Mouse (Mus musculus): ENCODE data around the gene Cxcl5. TPM values are rescaled to one million over a fixed set of nuclear protein-coding genes. Genes with fewer than 3 reads are reported as not detected.

Gene Cxcl5
- polyA plus RNA-seq, 1 experiment from 2014 or later, result 0.71 TPM

DNA sequence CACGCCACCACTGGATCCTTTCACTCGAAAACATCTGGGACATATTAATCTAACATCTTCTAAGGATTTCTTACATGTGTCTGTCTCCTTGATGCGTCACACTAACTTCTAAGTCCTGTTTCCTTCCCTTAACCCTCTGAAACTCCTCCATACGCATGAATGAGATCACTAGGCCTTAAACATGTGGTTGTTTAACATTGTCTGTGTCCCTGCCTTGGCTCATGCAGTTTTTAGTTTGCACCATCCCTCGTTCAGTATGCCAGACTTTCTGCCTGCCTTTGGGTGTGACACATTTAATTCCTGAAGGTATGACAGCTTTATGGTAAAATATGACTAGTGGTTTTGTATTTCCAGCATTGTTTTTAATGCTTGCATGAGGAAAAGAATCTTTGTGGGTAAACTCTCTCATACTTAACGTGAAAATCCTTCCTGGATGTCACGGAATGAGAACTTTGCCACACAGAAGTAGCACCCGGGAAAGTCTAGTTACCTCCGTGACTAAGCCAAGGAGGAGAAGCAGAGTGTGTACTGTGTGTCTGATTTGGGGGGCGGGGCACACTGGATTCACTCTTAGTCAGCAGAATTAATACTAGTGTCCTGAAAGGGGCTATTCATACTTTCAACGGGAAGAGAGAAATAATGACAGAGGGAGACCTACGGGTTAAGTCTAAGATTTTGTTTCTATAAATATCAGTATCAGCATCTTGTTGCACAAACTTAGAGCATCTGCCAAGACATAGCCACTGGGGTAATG is 4.9 kb downstream of the Cxcl5 start:
- H3K27ac ChIP-seq, result no peak overlapping the region
- H3K4me2 ChIP-seq (replicated peaks), result no peak overlapping the region
- H3K4me3 ChIP-seq, result no peak overlapping the region
- H3K4me1 ChIP-seq, result peaks cover 6% of the 10 kb centered on the region
- H3K27me3 ChIP-seq, result peaks cover 32% of the 10 kb centered on the region
- H3K36me3 ChIP-seq, result no peaks in the 10 kb centered on the region
- no peak overlapping the region for H3K9ac ChIP-seq
- WGBS, result 63% methylated on average over 12 of the region's 12 CpGs
- no peak for ATAC-seq (ENCODE audit: low FRiP score, low read depth)
- no peaks in the 10 kb centered on the region for H3K9me3 ChIP-seq

DNA sequence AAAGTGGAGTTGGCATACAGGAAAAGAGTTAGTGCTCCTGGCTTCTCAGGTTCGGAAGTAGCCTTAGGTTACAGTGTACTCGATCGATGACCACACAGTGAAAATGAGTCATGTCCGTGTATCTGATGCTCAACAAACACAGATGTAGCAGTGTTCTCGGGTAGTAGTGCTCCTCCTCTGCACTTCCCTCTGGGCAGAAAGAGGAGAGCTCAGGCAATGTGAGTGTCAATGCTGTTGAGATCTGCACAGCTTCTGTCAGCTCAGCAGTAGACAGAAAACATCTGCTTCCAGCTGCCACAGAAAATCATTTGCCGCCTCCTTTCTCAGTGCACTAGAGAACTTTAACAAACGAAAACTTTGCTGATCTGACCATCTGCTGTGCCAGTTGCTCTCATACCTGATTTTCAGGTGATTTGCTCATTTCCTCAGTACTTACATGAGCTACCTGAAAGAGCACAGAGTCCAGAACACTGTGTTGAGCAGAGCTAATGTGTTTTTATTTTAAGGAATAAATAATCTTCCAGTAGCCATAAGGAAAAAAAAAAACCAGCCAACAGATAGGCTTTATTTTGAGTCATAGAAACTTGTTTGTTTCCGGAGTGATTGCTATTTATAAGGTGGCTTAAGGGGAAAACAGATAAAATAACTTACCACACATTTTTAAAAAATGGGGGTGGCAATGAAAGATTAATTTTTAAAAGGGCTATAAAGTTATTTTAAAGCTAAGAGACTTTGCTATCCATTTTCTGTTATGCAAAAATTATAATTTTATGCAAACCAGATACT is 6.9 kb downstream of the Cxcl5 start:
- no peak overlapping the region for H3K9ac ChIP-seq
- no peak for ATAC-seq (ENCODE audit: low FRiP score, low read depth)
- no peak overlapping the region for H3K4me2 ChIP-seq (replicated peaks)
- H3K4me1 ChIP-seq, result peaks cover 2% of the 10 kb centered on the region; the same call in 1 of the 2 replicates
- no peaks in the 10 kb centered on the region for H3K36me3 ChIP-seq
- H3K4me3 ChIP-seq, result no peak overlapping the region
- 55% methylated on average over 8 of the region's 8 CpGs for WGBS
- H3K27ac ChIP-seq, result no peak overlapping the region
- H3K27me3 ChIP-seq, result peaks cover 23% of the 10 kb centered on the region
- no peaks in the 10 kb centered on the region for H3K9me3 ChIP-seq

- no peaks in the 10 kb centered on the region for H3K9me3 ChIP-seq
- no peaks in the 10 kb centered on the region for H3K36me3 ChIP-seq
- no peak within 1 kb of the TSS for H3K4me3 ChIP-seq
- no peak within 1 kb of the TSS for H3K27ac ChIP-seq
- 52% methylated on average over 3 of the region's 3 CpGs for WGBS
- peaks cover 6% of the 10 kb centered on the region; the same call in 1 of the 2 replicates for H3K4me1 ChIP-seq
- H3K27me3 ChIP-seq, result peaks cover 22% of the 10 kb centered on the region
- no peak for ATAC-seq (ENCODE audit: low FRiP score, low read depth)
- H3K9ac ChIP-seq, result no peak within 1 kb of the TSS
- no peak within 1 kb of the TSS for H3K4me2 ChIP-seq (replicated peaks)
Observed at GRCm38 (mm10) chr5:90768218-90768617, 9.1 kb downstream of the Cxcl5 start, which contains the start of gene Ppbp. Ppbp (plus strand) TSS chr5:90768518.

DNA sequence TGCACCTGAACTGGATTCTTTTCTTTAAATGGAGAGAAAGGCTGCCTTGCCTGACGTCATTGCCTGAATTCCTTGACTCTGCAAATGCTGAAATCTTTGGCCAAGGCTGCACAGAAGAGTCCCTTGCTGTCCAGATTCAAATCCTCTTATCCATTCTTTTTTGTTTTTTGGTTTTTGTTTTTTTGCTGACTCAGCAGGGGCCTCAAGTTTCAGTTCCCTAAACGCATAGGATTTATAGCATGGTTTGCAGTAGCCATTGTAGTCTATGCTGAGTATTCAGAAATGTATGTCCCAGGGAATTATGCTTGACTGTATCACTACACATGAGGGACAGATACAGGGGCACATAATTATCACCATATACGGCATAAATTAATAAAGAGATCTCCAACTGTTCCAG is 12.2 kb downstream of the Cxcl5 start:
- Histone ChIP-seq H3K36me3 (no peaks in the 10 kb centered on the region), H3K4me3 (no peak overlapping the region), H3K9me3 (no peaks in the 10 kb centered on the region), H3K27me3 (peaks cover 16% of the 10 kb centered on the region), H3K9ac (no peak overlapping the region), H3K4me1 (peaks cover 6% of the 10 kb centered on the region; the same call in 1 of the 2 replicates), H3K27ac (no peak overlapping the region), H3K4me2 (replicated peaks) (no peak overlapping the region)
- WGBS, result 60% methylated on average over 3 of the region's 3 CpGs
- no peak for ATAC-seq (ENCODE audit: low FRiP score, low read depth)

GRCm38 (mm10) chr5:90771880-90772653 is 12.9 kb downstream of the Cxcl5 start, which contains the start of gene Pf4:
Pf4 (plus strand) TSS chr5:90772435.
- Histone ChIP-seq H3K4me1 (peaks cover 6% of the 10 kb centered on the region; the same call in 1 of the 2 replicates), H3K36me3 (no peaks in the 10 kb centered on the region), H3K4me2 (replicated peaks) (no peak within 1 kb of the TSS), H3K27me3 (peaks cover 16% of the 10 kb centered on the region), H3K4me3 (no peak within 1 kb of the TSS), H3K9ac (no peak within 1 kb of the TSS), H3K27ac (no peak within 1 kb of the TSS), H3K9me3 (no peaks in the 10 kb centered on the region)
- WGBS, result 87% methylated on average over 16 of the region's 16 CpGs
- ATAC-seq (ENCODE audit: low FRiP score, low read depth), result no peak

DNA sequence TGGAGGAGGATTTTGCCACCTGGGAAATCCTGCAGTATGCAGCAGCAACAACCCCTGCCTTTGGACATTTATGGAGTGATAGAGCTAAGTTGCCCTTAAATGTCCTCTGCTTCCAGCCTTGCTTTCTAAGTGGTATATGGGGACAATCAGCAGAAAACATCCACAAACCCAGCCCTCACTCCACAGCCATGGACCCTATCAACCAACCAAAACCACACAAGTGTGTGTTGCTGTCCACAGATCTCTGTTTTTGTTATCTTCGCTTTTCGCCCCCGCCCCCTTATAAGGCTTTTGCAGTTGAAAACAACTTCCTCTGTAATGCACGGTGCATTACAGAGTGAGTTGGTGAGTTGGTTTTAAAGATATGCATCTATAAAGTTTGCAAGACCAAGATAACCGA is 16.4 kb downstream of the Cxcl5 start:
- WGBS, result 88% methylated on average over 5 of the region's 5 CpGs
- Histone ChIP-seq H3K27me3 (0 out of 2 replicates have a peak, but pooled peaks cover 4% of the 10 kb centered on the region), H3K36me3 (no peaks in the 10 kb centered on the region), H3K4me3 (no peak overlapping the region), H3K9me3 (no peaks in the 10 kb centered on the region), H3K4me2 (replicated peaks) (no peak overlapping the region), H3K9ac (no peak overlapping the region), H3K4me1 (peaks cover 6% of the 10 kb centered on the region; the same call in 1 of the 2 replicates), H3K27ac (no peak overlapping the region)
- ATAC-seq (ENCODE audit: low FRiP score, low read depth), result no peak

DNA sequence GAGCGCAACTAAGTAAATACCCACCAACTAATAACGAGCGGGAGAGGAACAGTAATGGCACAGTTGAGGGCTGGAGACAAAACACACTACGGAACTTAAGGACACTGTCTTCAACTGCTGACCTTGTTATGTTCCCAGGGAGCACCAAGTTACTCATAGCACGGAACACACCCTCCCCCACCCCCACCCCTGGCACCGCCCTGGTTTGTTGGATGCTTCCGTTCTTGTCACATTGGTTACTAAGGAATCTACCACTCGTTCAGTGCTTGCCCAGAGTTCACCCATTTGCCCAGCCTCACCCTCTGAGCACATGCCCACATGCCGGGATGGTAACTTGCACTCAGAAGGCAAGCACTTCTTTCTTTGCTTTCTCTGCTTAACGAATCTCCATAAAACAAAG is 18.5 kb downstream of the Cxcl5 start:
- 74% methylated on average over 10 of the region's 10 CpGs for WGBS
- no peaks in the 10 kb centered on the region for H3K4me1 ChIP-seq
- 0 out of 2 replicates have a peak, but pooled peaks cover 3% of the 10 kb centered on the region for H3K27me3 ChIP-seq
- ATAC-seq (ENCODE audit: low FRiP score, low read depth), result no peak
- H3K4me2 ChIP-seq (replicated peaks), result no peak overlapping the region
- H3K4me3 ChIP-seq, result no peak overlapping the region
- H3K27ac ChIP-seq, result no peak overlapping the region
- no peak overlapping the region for H3K9ac ChIP-seq
- H3K36me3 ChIP-seq, result no peaks in the 10 kb centered on the region
- H3K9me3 ChIP-seq, result no peaks in the 10 kb centered on the region

DNA sequence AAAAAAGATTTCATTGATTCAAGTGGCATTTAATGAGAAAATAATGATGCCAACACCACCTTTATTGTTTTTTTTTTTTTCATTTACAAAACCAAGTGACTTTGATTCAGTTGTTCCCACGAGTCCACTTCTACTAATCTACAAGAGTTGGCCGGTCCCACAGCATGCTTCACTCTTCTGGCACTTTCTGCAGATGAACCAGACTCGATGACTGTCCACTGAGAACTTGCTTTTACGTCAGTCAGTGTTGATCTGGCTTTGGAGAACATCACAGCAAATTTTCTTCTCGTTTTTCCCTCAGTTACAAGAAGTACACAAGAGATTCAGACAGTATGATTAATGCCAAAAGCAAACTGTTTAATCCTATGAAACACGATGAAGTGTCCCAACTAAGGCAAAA is 19.7 kb downstream of the Cxcl5 start:
- H3K36me3 ChIP-seq, result no peaks in the 10 kb centered on the region
- no peak for ATAC-seq (ENCODE audit: low FRiP score, low read depth)
- no peak overlapping the region for H3K4me3 ChIP-seq
- H3K27ac ChIP-seq, result no peak overlapping the region
- H3K4me1 ChIP-seq, result no peaks in the 10 kb centered on the region
- 72% methylated on average over 6 of the region's 6 CpGs for WGBS
- H3K27me3 ChIP-seq, result no peaks in the 10 kb centered on the region
- no peak overlapping the region for H3K9ac ChIP-seq
- H3K4me2 ChIP-seq (replicated peaks), result no peak overlapping the region
- no peaks in the 10 kb centered on the region for H3K9me3 ChIP-seq

DNA sequence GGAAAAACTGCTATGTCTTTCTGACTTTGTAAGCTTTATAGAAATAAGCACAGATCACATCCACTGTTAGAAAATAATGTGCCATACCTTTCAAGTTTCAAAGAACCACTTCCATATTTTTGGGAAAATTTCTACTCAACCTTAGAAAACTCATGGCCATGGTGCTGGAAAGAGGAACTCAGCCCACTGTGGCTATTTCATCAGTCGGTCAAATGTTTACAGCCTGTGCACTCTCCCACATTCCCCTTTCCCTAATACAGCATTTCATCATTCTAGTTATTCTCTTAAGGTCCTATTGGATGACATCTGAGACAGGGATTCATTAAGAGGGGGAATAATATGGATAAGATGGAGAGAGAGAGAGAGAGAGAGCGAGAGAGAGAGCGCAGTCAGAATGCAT is 24.5 kb downstream of the Cxcl5 start:
- Histone ChIP-seq H3K4me2 (replicated peaks) (no peak overlapping the region), H3K36me3 (no peaks in the 10 kb centered on the region), H3K27me3 (peaks cover 8% of the 10 kb centered on the region), H3K27ac (no peak overlapping the region), H3K4me3 (no peak overlapping the region), H3K9ac (no peak overlapping the region), H3K4me1 (peaks cover 4% of the 10 kb centered on the region; the same call in 1 of the 2 replicates), H3K9me3 (no peaks in the 10 kb centered on the region)
- ATAC-seq (ENCODE audit: low FRiP score, low read depth), result no peak
- 82% methylated on average over 3 of the region's 3 CpGs for WGBS

GRCm38 (mm10) chr5:90785659-90786588 is 26.8 kb downstream of the Cxcl5 start, which contains the start of gene Cxcl3:
Cxcl3 (plus strand) TSS chr5:90786103.
- peak within 1 kb of the TSS; percentile 67 for H3K4me2 ChIP-seq (replicated peaks)
- no peaks in the 10 kb centered on the region for H3K9me3 ChIP-seq
- WGBS, result 15% methylated on average over 26 of the region's 26 CpGs
- ATAC-seq (ENCODE audit: low FRiP score, low read depth), result peak; percentile 57; the same call in 1 of the 2 replicates
- H3K4me1 ChIP-seq, result peaks cover 15% of the 10 kb centered on the region
- H3K27me3 ChIP-seq, result peaks cover 8% of the 10 kb centered on the region
- H3K9ac ChIP-seq, result peak within 1 kb of the TSS; percentile 43; the same call in 1 of the 2 replicates
- H3K36me3 ChIP-seq, result no peaks in the 10 kb centered on the region
- peak within 1 kb of the TSS; percentile 35 for H3K4me3 ChIP-seq
- H3K27ac ChIP-seq, result no peak within 1 kb of the TSS

DNA sequence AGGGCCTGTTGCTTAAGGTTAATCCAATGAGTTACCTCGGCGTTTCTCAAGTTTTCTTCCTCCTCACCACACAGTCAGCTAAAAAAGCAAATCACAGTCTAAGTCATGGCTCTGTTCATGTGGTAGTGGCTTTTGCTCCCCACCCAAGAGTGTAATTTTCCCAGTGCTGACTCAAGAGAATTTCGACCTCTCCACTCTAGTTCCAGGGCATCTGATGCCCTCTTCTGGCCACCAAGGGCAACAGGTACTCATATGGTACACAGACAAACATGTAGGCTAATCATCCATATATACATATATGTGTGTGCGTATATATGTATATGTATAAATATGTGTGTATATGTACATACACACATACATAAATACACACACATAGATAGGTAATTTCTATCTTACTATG is 29.0 kb downstream of the Cxcl5 start:
- H3K36me3 ChIP-seq, result no peaks in the 10 kb centered on the region
- WGBS, result 71% methylated on average over 4 of the region's 4 CpGs
- H3K4me3 ChIP-seq, result no peak overlapping the region
- no peak overlapping the region for H3K4me2 ChIP-seq (replicated peaks)
- no peak for ATAC-seq (ENCODE audit: low FRiP score, low read depth)
- peaks cover 15% of the 10 kb centered on the region for H3K4me1 ChIP-seq
- H3K27me3 ChIP-seq, result peaks cover 8% of the 10 kb centered on the region
- H3K27ac ChIP-seq, result no peak overlapping the region
- H3K9ac ChIP-seq, result no peak overlapping the region
- H3K9me3 ChIP-seq, result no peaks in the 10 kb centered on the region
